Mouse (Mus musculus): ENCODE data around the gene Espn. TPM values are rescaled to one million over a fixed set of nuclear protein-coding genes. Genes with fewer than 3 reads are reported as not detected.

The Espn gene
- polyA plus RNA-seq, 1 experiment from 2014 or later: 1.1 TPM

DNA sequence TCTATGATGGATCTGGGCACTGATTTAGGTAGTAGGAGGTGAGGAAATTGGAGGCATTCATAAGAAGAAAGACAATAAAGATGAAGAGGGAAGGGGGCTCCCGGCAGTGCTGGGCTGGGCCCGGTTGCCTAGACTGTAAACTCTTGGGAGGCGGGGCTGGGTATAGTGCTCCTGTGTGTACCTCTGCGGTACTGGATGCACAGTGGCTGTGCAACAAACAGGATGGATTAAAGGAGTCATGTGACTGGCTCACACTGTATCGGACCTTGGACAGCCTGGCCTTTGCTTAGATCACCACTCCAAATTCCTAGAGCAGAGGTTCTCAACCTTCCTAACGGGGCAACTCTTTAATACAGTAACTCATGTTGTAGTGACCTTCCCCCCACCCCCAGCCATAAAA lies 9.4 kb upstream of the Espn start:
- Histone ChIP-seq H3K4me2 (no peak overlapping the region), H3K9me3 (no peaks in the 10 kb centered on the region), H3K36me3 (no peaks in the 10 kb centered on the region), H3K4me1 (peaks cover 18% of the 10 kb centered on the region), H3K27ac (replicated peaks) (no peak overlapping the region), H3K27me3 (replicated peaks) (peaks cover 83% of the 10 kb centered on the region), H3K9ac (no peak overlapping the region), H3K4me3 (no peak overlapping the region)
- WGBS: 71% methylated on average over 6 of the region's 6 CpGs
- ATAC-seq (ENCODE audit: extremely low read depth, insufficient number of reproducible peaks, low FRiP score, low TSS enrichment): no peak

DNA sequence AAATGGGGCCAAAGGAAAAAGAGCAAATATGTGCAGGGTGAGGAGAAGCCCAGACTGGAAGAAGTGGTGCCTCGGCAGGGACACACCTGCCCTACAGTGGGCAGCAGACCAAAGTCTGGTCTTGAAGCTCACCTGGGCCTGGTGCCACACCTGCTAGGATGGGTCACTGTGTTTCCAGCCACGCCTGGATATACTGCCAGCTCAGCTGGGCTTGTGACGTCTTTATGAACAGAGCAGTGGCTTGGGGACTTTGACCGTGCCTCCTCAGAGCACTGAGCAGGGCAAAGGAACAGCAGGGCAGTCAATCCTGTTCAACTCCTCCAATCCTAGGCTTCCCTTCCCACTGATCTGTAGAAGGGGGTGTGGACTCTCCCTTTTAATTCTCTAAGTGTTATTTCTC lies 8.6 kb upstream of the Espn start:
- Histone ChIP-seq H3K27ac (replicated peaks) (no peak overlapping the region), H3K4me1 (peaks cover 18% of the 10 kb centered on the region), H3K4me3 (no peak overlapping the region), H3K9ac (no peak overlapping the region), H3K4me2 (no peak overlapping the region), H3K9me3 (no peaks in the 10 kb centered on the region), H3K27me3 (replicated peaks) (peaks cover 83% of the 10 kb centered on the region), H3K36me3 (no peaks in the 10 kb centered on the region)
- 40% methylated on average over 4 of the region's 4 CpGs for WGBS
- no peak for ATAC-seq (ENCODE audit: extremely low read depth, insufficient number of reproducible peaks, low FRiP score, low TSS enrichment)

DNA sequence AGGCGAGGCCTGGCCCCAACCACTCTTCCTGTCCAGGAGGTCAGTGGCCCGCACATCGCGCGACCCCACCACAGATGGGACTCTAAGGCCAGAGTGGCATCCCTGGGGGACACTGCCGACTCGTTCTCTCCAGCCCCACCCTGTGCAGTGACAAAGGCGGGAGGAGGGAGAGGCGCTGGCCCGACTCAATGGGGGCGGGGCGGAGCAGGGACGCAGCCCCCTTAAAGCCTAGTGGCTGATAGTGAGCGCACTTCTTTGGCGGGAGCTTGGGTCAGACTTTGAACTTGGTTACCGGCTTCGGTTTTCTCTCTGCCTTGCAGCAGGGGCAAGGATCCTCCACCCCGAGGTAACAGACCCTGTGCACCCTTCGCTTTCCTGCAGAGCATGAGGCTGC lies 7.1 kb upstream of the Espn start:
- 3% methylated on average over 19 of the region's 19 CpGs for WGBS
- H3K4me2 ChIP-seq: peak overlapping the region; percentile 66
- no peak overlapping the region for H3K27ac ChIP-seq (replicated peaks)
- H3K9ac ChIP-seq: no peak overlapping the region
- H3K9me3 ChIP-seq: no peaks in the 10 kb centered on the region
- no peak for ATAC-seq (ENCODE audit: extremely low read depth, insufficient number of reproducible peaks, low FRiP score, low TSS enrichment)
- peaks cover 93% of the 10 kb centered on the region for H3K27me3 ChIP-seq (replicated peaks)
- peak overlapping the region; percentile 43 for H3K4me3 ChIP-seq
- no peaks in the 10 kb centered on the region for H3K36me3 ChIP-seq
- peaks cover 18% of the 10 kb centered on the region for H3K4me1 ChIP-seq

DNA sequence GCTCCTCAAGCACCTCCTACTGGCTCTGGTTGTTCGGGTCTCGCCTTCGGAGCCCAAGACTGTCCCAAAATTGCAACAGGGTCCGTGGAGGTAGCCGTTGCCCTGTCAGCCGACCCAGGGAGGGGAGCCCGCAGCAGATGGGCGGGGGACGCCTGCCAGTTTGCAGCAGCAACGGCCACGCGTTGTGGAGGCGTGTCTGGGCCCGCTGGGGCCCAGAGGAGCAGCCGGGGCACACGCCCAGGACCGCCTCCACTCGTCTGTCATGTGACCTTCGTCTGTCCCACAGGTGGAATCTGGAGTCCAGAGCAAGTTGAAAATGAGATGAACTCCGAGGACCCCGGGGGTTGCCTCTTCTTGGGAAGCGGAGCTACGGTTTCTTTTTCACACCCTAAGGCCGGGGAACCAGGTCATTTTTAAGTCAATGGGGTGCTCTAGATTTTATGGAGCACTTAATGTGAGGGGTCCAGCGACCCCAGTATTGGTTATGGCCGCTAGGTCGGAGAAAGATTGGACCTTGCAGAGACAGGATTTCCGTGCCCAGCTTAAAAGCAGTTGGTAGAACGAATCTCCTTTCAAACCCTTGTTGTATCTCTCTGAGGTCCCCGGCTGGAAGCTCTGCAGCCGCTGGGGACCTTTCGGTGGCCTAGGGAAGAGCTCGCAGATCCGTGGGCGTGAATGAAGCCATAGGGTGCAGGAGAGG lies 6.6 kb upstream of the Espn start, which contains the start of gene Hes2:
Gene Hes2, plus strand, starts transcription at position 283 of the 700 bp plus-strand sequence.
- 3% methylated on average over 35 of the region's 35 CpGs for WGBS
- peak within 1 kb of the TSS; percentile 66 for H3K4me2 ChIP-seq
- no peaks in the 10 kb centered on the region for H3K9me3 ChIP-seq
- peaks cover 92% of the 10 kb centered on the region for H3K27me3 ChIP-seq (replicated peaks)
- no peak for ATAC-seq (ENCODE audit: extremely low read depth, insufficient number of reproducible peaks, low FRiP score, low TSS enrichment)
- peak within 1 kb of the TSS; percentile 50 for H3K9ac ChIP-seq
- H3K27ac ChIP-seq (replicated peaks): no peak within 1 kb of the TSS
- peak within 1 kb of the TSS; percentile 43 for H3K4me3 ChIP-seq
- no peaks in the 10 kb centered on the region for H3K36me3 ChIP-seq
- peaks cover 22% of the 10 kb centered on the region for H3K4me1 ChIP-seq

DNA sequence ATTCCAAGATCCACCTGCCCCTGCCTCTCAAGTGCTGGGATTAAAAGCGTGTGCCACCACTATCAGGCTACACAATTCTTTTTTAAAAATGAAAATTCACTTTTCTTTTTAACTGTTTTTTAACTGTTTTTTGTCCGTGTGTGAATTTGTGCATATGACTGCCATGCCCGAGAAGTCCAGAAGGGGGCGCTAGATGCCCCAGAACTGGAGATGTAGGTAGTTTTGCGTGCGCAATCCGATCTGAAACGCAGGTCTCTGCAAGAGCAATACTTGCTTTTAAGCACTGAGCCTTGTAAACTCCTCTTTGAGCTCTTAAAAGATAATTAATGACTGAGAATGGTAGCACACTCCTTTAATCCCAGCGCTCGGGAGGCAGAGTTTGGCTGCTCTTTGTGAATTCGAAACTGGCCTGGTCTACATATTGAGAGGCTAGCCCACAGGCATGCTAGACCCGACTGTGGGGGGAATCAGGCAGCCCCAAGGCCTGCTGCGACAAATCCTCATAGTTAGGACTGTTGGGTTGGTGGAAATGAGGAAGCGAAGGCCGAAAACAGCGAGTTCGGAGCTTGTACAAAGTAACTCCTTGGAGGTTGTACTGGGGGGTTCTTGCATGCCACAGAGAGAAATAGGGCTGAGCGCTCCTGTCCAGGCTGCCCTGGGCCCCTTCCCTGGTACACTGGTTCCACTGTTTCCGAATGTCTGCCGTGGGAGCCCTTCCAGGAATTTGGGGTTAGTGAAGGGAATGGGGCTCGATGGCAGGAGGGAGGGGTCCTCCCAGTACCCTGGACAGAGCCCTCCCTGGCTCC lies 5.8 kb upstream of the Espn start:
- peak overlapping the region; percentile 50 for H3K9ac ChIP-seq
- peaks cover 96% of the 10 kb centered on the region for H3K27me3 ChIP-seq (replicated peaks)
- no peaks in the 10 kb centered on the region for H3K9me3 ChIP-seq
- H3K36me3 ChIP-seq: no peaks in the 10 kb centered on the region
- H3K4me3 ChIP-seq: peak overlapping the region; percentile 43
- peak overlapping the region; percentile 66 for H3K4me2 ChIP-seq
- ATAC-seq (ENCODE audit: extremely low read depth, insufficient number of reproducible peaks, low FRiP score, low TSS enrichment): no peak
- peaks cover 28% of the 10 kb centered on the region for H3K4me1 ChIP-seq
- WGBS: 14% methylated on average over 21 of the region's 21 CpGs
- H3K27ac ChIP-seq (replicated peaks): no peak overlapping the region

DNA sequence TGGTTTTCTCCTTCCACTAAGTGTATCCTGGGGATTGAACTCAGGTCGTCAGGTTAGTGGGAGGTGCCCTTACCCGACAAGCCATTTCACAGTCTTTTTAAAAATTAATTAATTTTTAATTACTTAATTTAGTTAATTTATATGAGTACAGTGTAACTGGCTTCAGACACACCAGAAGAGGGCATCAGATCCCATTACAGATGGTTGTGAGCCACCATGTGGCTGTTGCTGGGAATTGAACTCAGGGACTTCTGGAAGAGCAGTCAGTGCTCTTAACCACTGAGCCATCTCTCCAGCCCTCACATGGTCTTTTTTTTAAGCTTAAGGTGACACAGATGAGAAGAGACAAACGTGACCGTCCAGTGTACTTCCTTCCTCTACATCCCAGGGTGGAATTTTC lies 2.8 kb upstream of the Espn start:
- Histone ChIP-seq H3K36me3 (no peaks in the 10 kb centered on the region), H3K4me1 (peaks cover 47% of the 10 kb centered on the region)
- WGBS: 55% methylated on average over 4 of the region's 4 CpGs

DNA sequence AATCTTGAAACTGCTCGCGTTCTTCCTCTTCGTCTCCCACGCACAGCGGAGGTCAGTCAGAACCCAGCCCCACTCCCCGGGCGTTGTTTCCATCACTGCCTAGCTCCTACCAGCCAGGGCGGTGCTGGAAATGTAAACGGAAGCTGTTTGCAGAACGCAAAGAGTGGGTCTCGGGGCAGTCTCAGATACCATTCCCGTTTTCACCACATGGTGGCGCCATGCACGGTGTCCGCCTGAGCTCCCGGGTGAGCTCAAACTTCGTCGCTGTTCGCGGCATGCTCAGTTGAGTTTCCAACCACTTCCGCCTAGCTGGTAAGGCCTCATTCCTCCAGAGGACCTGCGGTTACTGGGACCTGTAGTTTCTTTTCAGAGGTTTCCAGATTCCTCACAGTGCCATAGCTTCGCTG lies 1.6 kb upstream of the Espn start:
- 3% methylated on average over 23 of the region's 23 CpGs for whole genome bisulfite sequencing
- H3K4me3 ChIP-seq: peak overlapping the region; percentile 43

More for the DNA sequence above, 2.8 kb upstream of the Espn start:
- Histone ChIP-seq H3K4me2 (no peak overlapping the region), H3K9me3 (no peaks in the 10 kb centered on the region), H3K4me3 (no peak overlapping the region), H3K27me3 (replicated peaks) (peaks cover 96% of the 10 kb centered on the region), H3K27ac (replicated peaks) (no peak overlapping the region), H3K9ac (no peak overlapping the region)
- ATAC-seq (ENCODE audit: extremely low read depth, insufficient number of reproducible peaks, low FRiP score, low TSS enrichment): no peak

DNA sequence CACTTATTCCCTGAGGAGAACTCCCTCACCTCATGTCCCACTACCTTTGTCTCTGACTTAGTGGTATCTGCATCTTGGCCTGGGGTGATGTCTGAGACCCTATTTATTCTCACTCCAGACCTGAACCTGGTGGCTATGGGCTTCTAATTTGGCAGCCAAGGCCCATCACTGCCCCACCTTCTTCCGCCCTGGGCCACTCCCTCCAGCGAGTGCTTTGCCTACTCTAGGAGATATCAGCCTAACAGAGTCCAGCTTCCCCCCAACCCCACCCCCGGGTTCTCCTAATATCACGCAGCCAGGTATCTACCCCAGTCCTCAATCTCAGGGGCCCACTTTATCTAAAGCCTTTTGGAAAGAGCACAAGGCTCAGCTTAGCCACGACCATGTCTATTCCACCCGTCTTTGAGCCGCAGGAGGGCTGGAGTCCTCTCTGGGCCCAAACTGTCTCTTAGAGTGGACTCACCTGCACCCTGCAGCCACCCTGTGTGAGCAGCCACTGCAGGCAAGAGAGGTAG lies 663 bp downstream of the Espn start:
- Histone ChIP-seq H3K36me3 (no peaks in the 10 kb centered on the region), H3K9me3 (no peaks in the 10 kb centered on the region), H3K27ac (replicated peaks) (no peak overlapping the region), H3K9ac (peak overlapping the region; percentile 69), H3K27me3 (replicated peaks) (peaks cover 95% of the 10 kb centered on the region), H3K4me2 (peak overlapping the region; percentile 82), H3K4me1 (peaks cover 29% of the 10 kb centered on the region), H3K4me3 (peak overlapping the region; percentile 57)
- WGBS: 18% methylated on average over 7 of the region's 7 CpGs
- ATAC-seq (ENCODE audit: extremely low read depth, insufficient number of reproducible peaks, low FRiP score, low TSS enrichment): no peak

More for the DNA sequence above, 1.6 kb upstream of the Espn start:
- ATAC-seq (ENCODE audit: extremely low read depth, insufficient number of reproducible peaks, low FRiP score, low TSS enrichment): no peak
- Histone ChIP-seq H3K4me2 (peak overlapping the region; percentile 63), H3K36me3 (no peaks in the 10 kb centered on the region), H3K27ac (replicated peaks) (no peak overlapping the region), H3K4me1 (peaks cover 39% of the 10 kb centered on the region), H3K27me3 (replicated peaks) (peaks cover 96% of the 10 kb centered on the region), H3K9ac (peak overlapping the region; percentile 61), H3K9me3 (no peaks in the 10 kb centered on the region)

DNA sequence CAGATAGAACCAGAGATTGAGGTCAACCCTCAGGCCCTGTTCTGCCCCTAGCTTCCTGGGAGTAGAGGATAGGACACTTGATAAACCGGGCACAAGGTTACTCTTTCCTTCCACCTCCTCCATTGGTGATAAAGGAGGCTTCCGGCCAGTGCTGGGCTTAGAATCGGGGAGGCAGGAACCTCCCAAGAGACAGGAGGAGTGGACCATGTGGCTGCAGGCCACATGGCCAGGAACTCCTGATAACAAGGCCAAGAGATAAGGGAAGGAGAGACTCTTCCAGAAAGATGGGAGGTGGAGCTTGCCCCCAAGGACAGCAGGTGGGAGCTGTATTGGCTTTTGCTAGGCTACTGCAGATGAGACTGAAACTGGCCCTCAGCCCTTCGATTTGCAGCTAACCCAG lies 1.6 kb downstream of the Espn start:
- H3K27ac ChIP-seq (replicated peaks): no peak overlapping the region
- 43% methylated on average over 4 of the region's 4 CpGs for WGBS
- H3K4me3 ChIP-seq: no peak overlapping the region
- peaks cover 96% of the 10 kb centered on the region for H3K27me3 ChIP-seq (replicated peaks)
- H3K9ac ChIP-seq: no peak overlapping the region
- ATAC-seq (ENCODE audit: extremely low read depth, insufficient number of reproducible peaks, low FRiP score, low TSS enrichment): no peak
- H3K4me1 ChIP-seq: peaks cover 29% of the 10 kb centered on the region
- H3K9me3 ChIP-seq: no peaks in the 10 kb centered on the region
- no peak overlapping the region for H3K4me2 ChIP-seq
- no peaks in the 10 kb centered on the region for H3K36me3 ChIP-seq

DNA sequence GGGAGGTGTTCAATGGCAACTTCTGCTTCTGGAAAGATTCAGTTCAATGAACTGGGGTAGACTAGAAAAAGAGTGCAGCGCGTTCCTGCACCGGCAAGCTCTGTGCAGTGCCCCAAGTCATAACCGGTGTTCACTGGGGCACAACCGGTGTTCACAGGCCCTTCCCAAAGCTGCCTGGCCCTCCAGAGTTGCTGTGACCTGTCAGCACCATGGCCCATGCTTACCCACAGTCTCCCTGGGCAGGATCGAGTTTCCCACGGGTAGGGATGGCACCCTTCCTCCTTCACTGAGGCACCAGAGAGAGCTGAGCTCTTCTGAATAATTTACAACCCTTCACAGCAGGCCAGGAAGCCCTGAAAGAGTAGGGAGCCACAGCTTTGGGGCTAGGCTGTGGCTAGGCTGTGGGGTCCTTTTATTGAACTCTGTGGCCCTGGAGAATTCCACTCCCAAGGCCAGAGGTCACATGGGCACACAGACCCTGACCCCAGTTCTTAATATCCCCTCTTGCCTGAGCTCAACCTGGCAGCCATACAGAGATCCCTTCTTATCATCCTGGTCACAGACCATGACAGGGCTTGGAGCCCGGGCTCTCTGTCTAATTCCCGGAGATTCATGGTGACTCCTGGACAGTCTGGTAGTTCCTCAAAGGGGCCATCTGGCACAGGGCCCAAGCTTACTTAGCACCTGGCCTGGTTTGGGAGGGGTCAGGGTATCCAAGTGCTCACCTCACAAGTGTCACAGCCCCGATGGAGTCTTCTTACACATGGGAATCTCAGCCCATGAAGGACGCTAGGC lies 5.9 kb downstream of the Espn start:
- H3K4me1 ChIP-seq: peaks cover 6% of the 10 kb centered on the region; the same call in 1 of the 2 replicates
- peaks cover 86% of the 10 kb centered on the region for H3K27me3 ChIP-seq (replicated peaks)
- no peak overlapping the region for H3K27ac ChIP-seq (replicated peaks)
- no peak overlapping the region for H3K4me3 ChIP-seq
- H3K9me3 ChIP-seq: no peaks in the 10 kb centered on the region
- no peak for ATAC-seq (ENCODE audit: extremely low read depth, insufficient number of reproducible peaks, low FRiP score, low TSS enrichment)
- H3K9ac ChIP-seq: no peak overlapping the region
- 60% methylated on average over 11 of the region's 11 CpGs for WGBS
- no peaks in the 10 kb centered on the region for H3K36me3 ChIP-seq
- H3K4me2 ChIP-seq: no peak overlapping the region

DNA sequence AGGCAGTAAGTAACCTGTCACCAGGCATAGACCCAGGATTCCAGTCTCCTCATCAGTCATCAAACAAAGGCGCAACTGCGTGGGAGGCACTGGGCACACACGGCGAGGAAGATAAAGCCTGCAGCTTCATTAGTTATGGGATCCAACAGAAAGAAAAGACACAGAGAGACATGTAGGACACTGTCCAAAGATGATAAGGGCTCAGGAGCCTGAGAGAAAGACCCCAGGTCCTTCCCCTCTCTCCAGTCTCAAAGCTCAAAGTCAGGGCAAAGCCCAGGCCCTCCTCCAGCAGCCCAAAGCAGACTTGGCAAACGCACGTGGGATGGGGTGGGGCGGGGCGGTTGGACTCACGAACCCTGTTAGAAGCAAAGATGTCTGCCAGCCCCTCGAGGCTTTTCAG lies 6.7 kb downstream of the Espn start:
- Histone ChIP-seq H3K4me3 (no peak overlapping the region), H3K27ac (replicated peaks) (no peak overlapping the region), H3K9ac (no peak overlapping the region), H3K4me2 (no peak overlapping the region), H3K9me3 (no peaks in the 10 kb centered on the region), H3K27me3 (replicated peaks) (peaks cover 85% of the 10 kb centered on the region), H3K36me3 (no peaks in the 10 kb centered on the region), H3K4me1 (peaks cover 3% of the 10 kb centered on the region; the same call in 1 of the 2 replicates)
- no peak for ATAC-seq (ENCODE audit: extremely low read depth, insufficient number of reproducible peaks, low FRiP score, low TSS enrichment)
- 60% methylated on average over 10 of the region's 10 CpGs for WGBS
